Mouse (Mus musculus): Measurements from ENCODE around the gene Fgfrl1.

DNA sequence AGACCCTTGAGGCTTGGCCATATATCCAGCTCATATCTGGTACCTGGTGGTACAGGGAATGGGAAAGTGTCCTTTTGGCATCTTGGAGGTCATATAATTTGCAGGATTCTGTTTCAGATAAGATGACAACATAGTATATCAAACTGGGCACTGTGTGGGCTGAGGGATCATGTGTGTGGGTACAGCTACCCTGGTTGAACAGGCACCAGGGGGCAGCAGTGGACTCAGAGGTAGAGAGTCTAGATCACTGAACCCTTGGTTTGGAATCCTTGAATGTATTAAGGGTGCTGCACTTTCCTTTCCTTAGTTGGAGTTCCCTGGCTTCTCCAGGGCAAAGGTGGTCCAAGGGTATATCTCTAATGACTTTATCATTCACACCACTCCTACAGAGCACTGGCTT is 21.4 kb upstream of the Fgfrl1 start:
- TF ChIP-seq CTCF (IDR thresholded peaks at IDR 0.05; ENCODE audit: borderline replicate concordance, insufficient read depth, low read length) (peak; percentile 38; the same call in 1 of the 2 replicates), POLR2A (IDR thresholded peaks at IDR 0.05; ENCODE audit: low read depth, low read length) (no peak; the same call in 1 of the 2 replicates)

All from embryonic fibroblast, embryonic 13.5 days (primary cell).